Mouse (Mus musculus) yolk sac, embryonic 10.5 days (tissue): ENCODE results near the gene Nxnl1.

ENCODE experiments used
- DNase-seq: peaks from one replicate; pipeline ENCODE4 v3.0.0-alpha.2; 2017; ENCODE audit warnings: low spot score

Nxnl1 gene

GRCm38 (mm10) chr8:71566501-71566900 lies at the start of gene Nxnl1:
Nxnl1 (minus strand) TSS chr8:71566601.
- no peak for DNase-seq

- DNase-seq: no peak
Measured at GRCm38 (mm10) chr8:71613418-71613817, 47.0 kb upstream of the Nxnl1 start.

- DNase-seq: peak; percentile 74
Measured at GRCm38 (mm10) chr8:71612141-71612540, 45.7 kb upstream of the Nxnl1 start.

GRCm38 (mm10) chr8:71610822-71611651 lies 44.6 kb upstream of the Nxnl1 start, which contains the start of gene Colgalt1:
Colgalt1 (plus strand) TSS chr8:71610998.
- DNase-seq: peak; percentile 96

- no peak for DNase-seq
Measured at GRCm38 (mm10) chr8:71604021-71604420, 37.6 kb upstream of the Nxnl1 start.

GRCm38 (mm10) chr8:71602666-71603334 lies 36.4 kb upstream of the Nxnl1 start:
- peak; percentile 90 for DNase-seq

GRCm38 (mm10) chr8:71601939-71602665 lies 35.7 kb upstream of the Nxnl1 start:
- DNase-seq: peak; percentile 12

- no peak for DNase-seq
Measured at GRCm38 (mm10) chr8:71598841-71599240, 32.4 kb upstream of the Nxnl1 start.

- DNase-seq: no peak
Measured at GRCm38 (mm10) chr8:71598375-71598774, 32.0 kb upstream of the Nxnl1 start.

GRCm38 (mm10) chr8:71597451-71597850 lies 31.1 kb upstream of the Nxnl1 start, which contains the start of gene Fam129c:
Fam129c (plus strand) TSS chr8:71597648.
- DNase-seq: no peak

- no peak for DNase-seq
Measured at GRCm38 (mm10) chr8:71596798-71597197, 30.4 kb upstream of the Nxnl1 start.

GRCm38 (mm10) chr8:71596384-71596783 lies 30.0 kb upstream of the Nxnl1 start:
- no peak for DNase-seq

- peak; percentile 52 for DNase-seq
Measured at GRCm38 (mm10) chr8:71595862-71596261, 29.5 kb upstream of the Nxnl1 start.

- DNase-seq: no peak
Measured at GRCm38 (mm10) chr8:71594324-71594722, 27.9 kb upstream of the Nxnl1 start.

- DNase-seq: no peak
Measured at GRCm38 (mm10) chr8:71593556-71594323, 27.3 kb upstream of the Nxnl1 start.

GRCm38 (mm10) chr8:71592374-71593170 lies 26.2 kb upstream of the Nxnl1 start:
- no peak for DNase-seq

- peak; percentile 95 for DNase-seq
Measured at GRCm38 (mm10) chr8:71591471-71592373, 25.3 kb upstream of the Nxnl1 start, which contains the start of gene Pgls. Pgls (plus strand) TSS chr8:71592176.

- no peak for DNase-seq
Measured at GRCm38 (mm10) chr8:71591017-71591416, 24.6 kb upstream of the Nxnl1 start.

GRCm38 (mm10) chr8:71588762-71589161 lies 22.4 kb upstream of the Nxnl1 start:
- DNase-seq: no peak

- DNase-seq: no peak
Measured at GRCm38 (mm10) chr8:71586891-71587290, 20.5 kb upstream of the Nxnl1 start.
